Mouse (Mus musculus) kidney, adult 8-10 months (tissue): ENCODE measurements at regions not wholly inside any gene's neighbourhood (a gene's known extent, or its start where the extent isn't known, plus 50 kb on each side); places are given as distances from the start of the nearest gene placed in this dataset.
A peak's percentile ranks its signal among the peaks of the same experiment; 100 is the strongest.

Experiments used
- DNase-seq, 2 experiments: peaks; one replicate each; pipeline ENCODE4 v3.0.0; 2022

GRCm38 (mm10) chr7:34587239-34587638 lies 69.3 kb downstream of the Kctd15 start:
- DNase-seq, result no peak

GRCm38 (mm10) chr7:34585312-34585865 lies 71.1 kb downstream of the Kctd15 start:
- no peak for DNase-seq

GRCm38 (mm10) chr7:34584870-34585269 lies 71.7 kb downstream of the Kctd15 start:
- DNase-seq, result no peak

- DNase-seq, result no peak
Observed at GRCm38 (mm10) chr7:34580866-34581265, 75.7 kb downstream of the Kctd15 start.

GRCm38 (mm10) chr7:34571295-34571694 lies 85.2 kb downstream of the Kctd15 start:
- DNase-seq, result peak; percentile 51 to 52

- DNase-seq, result peak; percentile 82 to 93
Observed at GRCm38 (mm10) chr7:34570114-34571065, 86.1 kb downstream of the Kctd15 start.

- DNase-seq, result peak in 1 of 2 experiments; percentile 17
Observed at GRCm38 (mm10) chr7:34569747-34570113, 86.8 kb downstream of the Kctd15 start.

- DNase-seq, result no peak
Observed at GRCm38 (mm10) chr7:34567575-34567974, 89.0 kb downstream of the Kctd15 start.

- DNase-seq, result no peak
Observed at GRCm38 (mm10) chr7:34562160-34562559, 94.4 kb downstream of the Kctd15 start.

- DNase-seq, result no peak
Observed at GRCm38 (mm10) chr7:34558615-34559343, 97.8 kb downstream of the Kctd15 start.

GRCm38 (mm10) chr7:34555196-34555595 lies 101.3 kb downstream of the Kctd15 start:
- DNase-seq, result peak in 1 of 2 experiments; percentile 11

- no peak for DNase-seq
Observed at GRCm38 (mm10) chr7:34546609-34547316, 109.8 kb downstream of the Kctd15 start.

- no peak for DNase-seq
Observed at GRCm38 (mm10) chr7:34545906-34546305, 110.6 kb downstream of the Kctd15 start.

GRCm38 (mm10) chr7:34541906-34542305 lies 114.6 kb downstream of the Kctd15 start:
- peak in 1 of 2 experiments; percentile 6 for DNase-seq

- DNase-seq, result no peak
Observed at GRCm38 (mm10) chr7:34541000-34541399, 115.5 kb downstream of the Kctd15 start.

- no peak for DNase-seq
Observed at GRCm38 (mm10) chr7:34539856-34540255, 116.7 kb downstream of the Kctd15 start.

- no peak for DNase-seq
Observed at GRCm38 (mm10) chr7:34538310-34539055, 118.0 kb downstream of the Kctd15 start.

- DNase-seq, result no peak
Observed at GRCm38 (mm10) chr7:34537122-34537521, 119.4 kb downstream of the Kctd15 start.

GRCm38 (mm10) chr7:34534241-34534640 lies 122.3 kb downstream of the Kctd15 start:
- DNase-seq, result no peak

- DNase-seq, result no peak
Observed at GRCm38 (mm10) chr7:34531639-34532038, 124.9 kb downstream of the Kctd15 start.

GRCm38 (mm10) chr7:34507858-34508257 lies 114.7 kb upstream of the Lsm14a start:
- peak in 1 of 2 experiments; percentile 24 for DNase-seq

- DNase-seq, result no peak
Observed at GRCm38 (mm10) chr7:34506816-34507215, 113.7 kb upstream of the Lsm14a start.
